Comparison of ENCODE assay signal across 10 mouse cellular contexts in genomic region chr7:44247971-44248370, GRCm38 (mm10). TPM values are rescaled to one million over a fixed set of nuclear protein-coding genes. Genes with fewer than 3 reads are reported as not detected.
A peak's percentile ranks its signal among the peaks of the same experiment; 100 is the strongest.
DNase-seq lines count a peak whose midpoint lies in the region; ATAC-seq and TF ChIP-seq lines count a peak whose summit lies in the region.
"Had no signal": no experiment of that assay in that cellular context is flagged by ENCODE, and none has a peak within 500 bp of the region (broad histone marks: within the 10 kb centered on the region; RNA-seq: fewer than 3 reads in every experiment).

No protein-coding gene starts in this region.

- peaks cover 40% of the 10 kb centered on the region for H3K4me1 ChIP-seq in kidney, embryonic 15.5 days
- H3K4me1 ChIP-seq in embryonic facial prominence, embryonic 14.5 days (ENCODE audit: control insufficient read depth, insufficient read depth, low read length): peaks cover 14% of the 10 kb centered on the region
- peaks cover 6% of the 10 kb centered on the region for H3K4me1 ChIP-seq in intestine, postnatal 0 days (replicated peaks; ENCODE audit: control insufficient read depth, insufficient read depth, low read length)
- H3K4me1 ChIP-seq in neural tube, embryonic 12.5 days: peaks cover 13% of the 10 kb centered on the region
- 0 out of 2 replicates have a peak, but pooled peaks cover 2% of the 10 kb centered on the region for H3K4me1 ChIP-seq in cerebellum, adult 2 months (ENCODE audit: control insufficient read depth, insufficient read depth, low read length)

- no peaks in the 10 kb centered on the region for H3K9me3 ChIP-seq in kidney, embryonic 15.5 days (replicated peaks)
- no peaks in the 10 kb centered on the region for H3K9me3 ChIP-seq in embryonic facial prominence, embryonic 14.5 days (ENCODE audit: control insufficient read depth, low read length)
- H3K9me3 ChIP-seq in intestine, postnatal 0 days (ENCODE audit: control insufficient read depth): no peaks in the 10 kb centered on the region
- H3K9me3 ChIP-seq in neural tube, embryonic 12.5 days: no peaks in the 10 kb centered on the region

- H3K27me3 ChIP-seq in kidney, embryonic 15.5 days: no peaks in the 10 kb centered on the region
- H3K27me3 ChIP-seq in embryonic facial prominence, embryonic 14.5 days (replicated peaks; ENCODE audit: control insufficient read depth, insufficient read depth, low read length): no peaks in the 10 kb centered on the region
- no peaks in the 10 kb centered on the region for H3K27me3 ChIP-seq in intestine, postnatal 0 days (replicated peaks; ENCODE audit: control insufficient read depth, insufficient read depth, low read length)
- no peaks in the 10 kb centered on the region for H3K27me3 ChIP-seq in neural tube, embryonic 12.5 days (replicated peaks)
- no peaks in the 10 kb centered on the region for H3K27me3 ChIP-seq in cerebellum, adult 2 months (ENCODE audit: control insufficient read depth, insufficient read depth, low read length)

- TF ChIP-seq POLR2A in cerebellum, adult 2 months (IDR thresholded peaks at IDR 0.05; ENCODE audit: borderline replicate concordance, insufficient read depth, low read length): no peak

- 90% methylated on average over 2 of the region's 2 CpGs for WGBS in kidney, embryonic 15.5 days
- WGBS in embryonic facial prominence, embryonic 14.5 days: 82% methylated on average over 2 of the region's 2 CpGs
- 58% methylated on average over 2 of the region's 2 CpGs for WGBS in intestine, postnatal 0 days
- WGBS in neural tube, embryonic 12.5 days: 96% methylated on average over 2 of the region's 2 CpGs
- 93% methylated on average over 2 of the region's 2 CpGs for WGBS in cerebellum, adult 2 months

- DNase-seq in kidney, adult 8-10 months: no peak
- DNase-seq in embryonic facial prominence, embryonic 14.5 days (ENCODE audit: low spot score): no peak
- no peak for DNase-seq in cerebellum, adult 18-20 months
- no peak for DNase-seq in cerebellum, adult 2 months
- DNase-seq in embryo, embryonic 10.5 days (ENCODE audit: low spot score): no peak
- DNase-seq: lung, adult 2 months had no signal

- peak overlapping the region; percentile 63 for H3K4me2 ChIP-seq in kidney, embryonic 15.5 days
- peak overlapping the region; percentile 80 for H3K4me2 ChIP-seq in embryonic facial prominence, embryonic 14.5 days (ENCODE audit: low read depth, low read length)
- H3K4me2 ChIP-seq in intestine, postnatal 0 days (replicated peaks; ENCODE audit: low read depth): peak overlapping the region; percentile 85; the same call in 1 of the 2 replicates
- H3K4me2 ChIP-seq in neural tube, embryonic 12.5 days (replicated peaks): peak overlapping the region; percentile 66

- peak overlapping the region; percentile 87; the same call in 1 of the 2 replicates for H3K9ac ChIP-seq in kidney, embryonic 15.5 days
- peak overlapping the region; percentile 99 for H3K9ac ChIP-seq in embryonic facial prominence, embryonic 14.5 days (ENCODE audit: low read depth, low read length)
- no peak overlapping the region for H3K9ac ChIP-seq in intestine, postnatal 0 days (ENCODE audit: low read depth, low read length)
- peak overlapping the region; percentile 77; the same call in 1 of the 2 replicates for H3K9ac ChIP-seq in neural tube, embryonic 12.5 days

- H3K36me3 ChIP-seq in kidney, embryonic 15.5 days: peaks cover 50% of the 10 kb centered on the region
- H3K36me3 ChIP-seq in embryonic facial prominence, embryonic 14.5 days (ENCODE audit: control insufficient read depth, insufficient read depth, low read length): peaks cover 48% of the 10 kb centered on the region
- H3K36me3 ChIP-seq in intestine, postnatal 0 days (ENCODE audit: control insufficient read depth, insufficient read depth): peaks cover 38% of the 10 kb centered on the region
- H3K36me3 ChIP-seq in neural tube, embryonic 12.5 days: peaks cover 42% of the 10 kb centered on the region

- no peak for TF ChIP-seq CTCF in intestine, postnatal 0 days (IDR thresholded peaks at IDR 0.05; ENCODE audit: low read depth)
- TF ChIP-seq CTCF in cerebellum, adult 2 months (IDR thresholded peaks at IDR 0.05; ENCODE audit: borderline replicate concordance, insufficient read depth, low read depth, low read length): no peak

- no peak for ATAC-seq in kidney, embryonic 15.5 days (replicated peaks; ENCODE audit: low FRiP score)
- no peak for ATAC-seq in embryonic facial prominence, embryonic 14.5 days (ENCODE audit: low read depth)
- ATAC-seq in intestine, postnatal 0 days: no peak
- ATAC-seq in neural tube, embryonic 12.5 days (ENCODE audit: low FRiP score, low read depth): no peak

- peak overlapping the region; percentile 77 for H3K4me3 ChIP-seq in kidney, embryonic 15.5 days (replicated peaks)
- peak overlapping the region; percentile 86 for H3K4me3 ChIP-seq in embryonic facial prominence, embryonic 14.5 days (ENCODE audit: low read depth, low read length)
- no peak overlapping the region for H3K4me3 ChIP-seq in intestine, postnatal 0 days (ENCODE audit: low read depth, low read length)
- H3K4me3 ChIP-seq in neural tube, embryonic 12.5 days: peak overlapping the region; percentile 88
- no peak overlapping the region for H3K4me3 ChIP-seq in cerebellum, adult 2 months (replicated peaks; ENCODE audit: insufficient read depth, low read depth, low read length)

- H3K27ac ChIP-seq in kidney, embryonic 15.5 days: no peak overlapping the region
- no peak overlapping the region for H3K27ac ChIP-seq in embryonic facial prominence, embryonic 14.5 days (replicated peaks; ENCODE audit: low read depth, low read length)
- H3K27ac ChIP-seq in intestine, postnatal 0 days (ENCODE audit: low read depth, low read length): no peak overlapping the region
- H3K27ac ChIP-seq in neural tube, embryonic 12.5 days: no peak overlapping the region
- no peak overlapping the region for H3K27ac ChIP-seq in cerebellum, adult 2 months (ENCODE audit: insufficient read depth, low read length)

RNA-seq across cellular contexts. Expression of gene 2410002F23Rik, which starts 1.4 kb away (rescaled TPM):
- polyA plus RNA-seq in kidney, embryonic 15.5 days (2015; fragmentation: Nextera tagmentation; extraction: Ambion mirVana): 159 and 163 TPM in 2 replicates
- polyA plus RNA-seq in embryonic facial prominence, embryonic 14.5 days (2014; fragmentation: Nextera tagmentation; extraction: Ambion mirVana): 117 and 144 TPM in 2 replicates
- polyA plus RNA-seq in intestine, postnatal 0 days (2015; fragmentation: Nextera tagmentation; extraction: Ambion mirVana): 40.3 and 42.3 TPM in 2 replicates
- 179 and 198 TPM in 2 replicates for polyA plus RNA-seq in neural tube, embryonic 12.5 days (2016; fragmentation: Nextera tagmentation; extraction: Ambion mirVana)
- polyA plus RNA-seq in cerebellum, adult 2 months (2012; rRNA removed): 98.8 and 111 TPM in 2 replicates

RNA-seq across cellular contexts. Expression of gene 1700028J19Rik, which starts 1.5 kb away (rescaled TPM):
- polyA plus RNA-seq in kidney, embryonic 15.5 days (2015; fragmentation: Nextera tagmentation; extraction: Ambion mirVana): 1.1 and 1.7 TPM in 2 replicates
- 0.83 and 1.1 TPM in 2 replicates for polyA plus RNA-seq in embryonic facial prominence, embryonic 14.5 days (2014; fragmentation: Nextera tagmentation; extraction: Ambion mirVana)
- polyA plus RNA-seq in intestine, postnatal 0 days (2015; fragmentation: Nextera tagmentation; extraction: Ambion mirVana): 0.65 and 1.1 TPM in 2 replicates
- polyA plus RNA-seq in neural tube, embryonic 12.5 days (2016; fragmentation: Nextera tagmentation; extraction: Ambion mirVana): 0.83 and 1.3 TPM in 2 replicates
- polyA plus RNA-seq in cerebellum, adult 2 months (2012; rRNA removed): 2.2 and 2.9 TPM in 2 replicates

RNA-seq across cellular contexts. Expression of gene Acp4, which starts 9.2 kb away (rescaled TPM):
- polyA plus RNA-seq in kidney, embryonic 15.5 days (2015; fragmentation: Nextera tagmentation; extraction: Ambion mirVana): 0.13 and 0.21 TPM in 2 replicates
- polyA plus RNA-seq in embryonic facial prominence, embryonic 14.5 days (2014; fragmentation: Nextera tagmentation; extraction: Ambion mirVana): 0.92 and 0.96 TPM in 2 replicates
- not detected in 2 replicates for polyA plus RNA-seq in intestine, postnatal 0 days (2015; fragmentation: Nextera tagmentation; extraction: Ambion mirVana)
- polyA plus RNA-seq in neural tube, embryonic 12.5 days (2016; fragmentation: Nextera tagmentation; extraction: Ambion mirVana): not detected in 2 replicates
- not detected in 2 replicates for polyA plus RNA-seq in cerebellum, adult 2 months (2012; rRNA removed)
- polyA plus RNA-seq: gonadal fat pad, adult 2 months; lung, adult 2 months had no signal

RNA-seq across cellular contexts. Expression of gene Gm36864, which starts 12.0 kb away (rescaled TPM):
- polyA plus RNA-seq in kidney, embryonic 15.5 days (2015; fragmentation: Nextera tagmentation; extraction: Ambion mirVana): not detected in 2 replicates
- not detected in 2 replicates for polyA plus RNA-seq in embryonic facial prominence, embryonic 14.5 days (2014; fragmentation: Nextera tagmentation; extraction: Ambion mirVana)
- not detected in 2 replicates for polyA plus RNA-seq in intestine, postnatal 0 days (2015; fragmentation: Nextera tagmentation; extraction: Ambion mirVana)
- polyA plus RNA-seq in neural tube, embryonic 12.5 days (2016; fragmentation: Nextera tagmentation; extraction: Ambion mirVana): 0.31 TPM in 1 of 2 replicates, not detected in the other
- not detected in 2 replicates for polyA plus RNA-seq in cerebellum, adult 2 months (2012; rRNA removed)
- polyA plus RNA-seq: gonadal fat pad, adult 2 months; lung, adult 2 months had no signal

RNA-seq across cellular contexts. Expression of gene Gm15517, which starts 13.3 kb away (rescaled TPM):
- not detected in 2 replicates for polyA plus RNA-seq in kidney, embryonic 15.5 days (2015; fragmentation: Nextera tagmentation; extraction: Ambion mirVana)
- polyA plus RNA-seq in embryonic facial prominence, embryonic 14.5 days (2014; fragmentation: Nextera tagmentation; extraction: Ambion mirVana): not detected in 2 replicates
- not detected in 2 replicates for polyA plus RNA-seq in intestine, postnatal 0 days (2015; fragmentation: Nextera tagmentation; extraction: Ambion mirVana)
- polyA plus RNA-seq in neural tube, embryonic 12.5 days (2016; fragmentation: Nextera tagmentation; extraction: Ambion mirVana): not detected in 2 replicates
- not detected in 2 replicates for polyA plus RNA-seq in cerebellum, adult 2 months (2012; rRNA removed)
- polyA plus RNA-seq: lung, adult 2 months had no signal

Comparison
In these comparisons a context has a peak if more than half of its experiments do, and no peak if none do; other contexts are left out.
1. H3K4me3 ChIP-seq: peak in kidney, embryonic 15.5 days (single experiment), embryonic facial prominence, embryonic 14.5 days (single experiment) and neural tube, embryonic 12.5 days (single experiment); none in intestine, postnatal 0 days (single experiment) and cerebellum, adult 2 months (single experiment).
2. Peak in every context shown above with its lines, with median percentiles within 50 percentile points of each other: H3K4me2 ChIP-seq.